12 mouse cellular contexts compared by ENCODE assay signal in genomic region chr7:109944421-109945034, GRCm38 (mm10). TPM values are rescaled to one million over a fixed set of nuclear protein-coding genes. Genes with fewer than 3 reads are reported as not detected.
DNase-seq lines count a peak whose midpoint lies in the region; ATAC-seq lines count a peak whose summit lies in the region.
"Had no signal": no experiment of that assay in that cellular context is flagged by ENCODE, and none has a peak within 500 bp of the region (broad histone marks: within the 10 kb centered on the region; RNA-seq: fewer than 3 reads in every experiment).

No protein-coding gene starts in this region.

- no peak for ATAC-seq in heart, embryonic 12.5 days (ENCODE audit: insufficient number of reproducible peaks, low FRiP score)
- ATAC-seq in kidney, embryonic 14.5 days (ENCODE audit: low FRiP score, low TSS enrichment): no peak
- 0 out of 2 replicates have a peak, but pooled peaks have one; percentile 15 for ATAC-seq in embryonic facial prominence, embryonic 15.5 days (ENCODE audit: insufficient number of reproducible peaks, low FRiP score, low TSS enrichment, low read depth)
- ATAC-seq: intestine, embryonic 15.5 days had no signal

- peaks cover 35% of the 10 kb centered on the region for H3K4me1 ChIP-seq in heart, embryonic 12.5 days (replicated peaks)
- no peaks in the 10 kb centered on the region for H3K4me1 ChIP-seq in kidney, embryonic 14.5 days (ENCODE audit: control insufficient read depth, insufficient read depth, low read length)
- H3K4me1 ChIP-seq in embryonic facial prominence, embryonic 15.5 days: peaks cover 12% of the 10 kb centered on the region
- H3K4me1 ChIP-seq: intestine, embryonic 15.5 days had no signal

- no peaks in the 10 kb centered on the region for H3K36me3 ChIP-seq in heart, embryonic 12.5 days
- H3K36me3 ChIP-seq in kidney, embryonic 14.5 days (ENCODE audit: control insufficient read depth, insufficient read depth, low read length): no peaks in the 10 kb centered on the region
- no peaks in the 10 kb centered on the region for H3K36me3 ChIP-seq in embryonic facial prominence, embryonic 15.5 days
- H3K36me3 ChIP-seq: intestine, embryonic 15.5 days had no signal

- no peaks in the 10 kb centered on the region for H3K27me3 ChIP-seq in heart, embryonic 12.5 days (replicated peaks)
- no peaks in the 10 kb centered on the region for H3K27me3 ChIP-seq in kidney, embryonic 14.5 days (ENCODE audit: control insufficient read depth, insufficient read depth, low read length)
- H3K27me3 ChIP-seq in embryonic facial prominence, embryonic 15.5 days: no peaks in the 10 kb centered on the region
- H3K27me3 ChIP-seq: intestine, embryonic 15.5 days had no signal

- H3K9me3 ChIP-seq in heart, embryonic 12.5 days (replicated peaks): no peaks in the 10 kb centered on the region
- no peaks in the 10 kb centered on the region for H3K9me3 ChIP-seq in kidney, embryonic 14.5 days (ENCODE audit: control insufficient read depth, low read length)
- no peaks in the 10 kb centered on the region for H3K9me3 ChIP-seq in embryonic facial prominence, embryonic 15.5 days (replicated peaks)
- H3K9me3 ChIP-seq: intestine, embryonic 15.5 days had no signal

- DNase-seq in heart, adult 18-20 months: no peak
- peak; percentile 35 to 48 for DNase-seq in kidney, postnatal 36 days
- peak; percentile 81 for DNase-seq in ES-CJ7 (ENCODE audit: low read depth, low spot score)
- no peak for DNase-seq in left cerebral cortex, postnatal 10 days (ENCODE audit: extremely low spot score in 1 of 2, low spot score in 2 of 2)
- DNase-seq in left cerebral cortex, postnatal 25 days (ENCODE audit: low spot score in 2 of 2): no peak
- DNase-seq: adrenal gland, postnatal 36 days; cerebellum, adult 11 months; right cerebral cortex, postnatal 14 days had no signal

- intact Hi-C loops in left cerebral cortex, postnatal 10 days (cut with DNase I): no loop called here
- intact Hi-C loops in left cerebral cortex, postnatal 25 days (cut with DNase I): no loop called here

- peak overlapping the region; percentile 49; the same call in 1 of the 2 replicates for H3K4me2 ChIP-seq in heart, embryonic 12.5 days
- H3K4me2 ChIP-seq in kidney, embryonic 14.5 days (replicated peaks; ENCODE audit: low read depth, low read length): no peak overlapping the region
- H3K4me2 ChIP-seq in embryonic facial prominence, embryonic 15.5 days (replicated peaks): no peak overlapping the region
- H3K4me2 ChIP-seq: intestine, embryonic 15.5 days had no signal

- WGBS in heart, embryonic 12.5 days: 43% methylated on average over 6 of the region's 6 CpGs
- WGBS in kidney, embryonic 14.5 days: 66% methylated on average over 6 of the region's 6 CpGs
- 57% methylated on average over 6 of the region's 6 CpGs for whole genome bisulfite sequencing in embryonic facial prominence, embryonic 15.5 days

- no peak overlapping the region for H3K4me3 ChIP-seq in heart, embryonic 12.5 days
- H3K4me3 ChIP-seq in kidney, embryonic 14.5 days (ENCODE audit: low read length): no peak overlapping the region
- H3K4me3 ChIP-seq in embryonic facial prominence, embryonic 15.5 days (replicated peaks): no peak overlapping the region
- H3K4me3 ChIP-seq: intestine, embryonic 15.5 days had no signal

- H3K9ac ChIP-seq in heart, embryonic 12.5 days: no peak overlapping the region
- H3K9ac ChIP-seq in kidney, embryonic 14.5 days (ENCODE audit: low read depth, low read length): no peak overlapping the region
- H3K9ac ChIP-seq in embryonic facial prominence, embryonic 15.5 days: no peak overlapping the region
- H3K9ac ChIP-seq: intestine, embryonic 15.5 days had no signal

- peak overlapping the region; percentile 72 for H3K27ac ChIP-seq in heart, embryonic 12.5 days (ENCODE audit: poor library complexity, severe bottlenecking)
- no peak overlapping the region for H3K27ac ChIP-seq in kidney, embryonic 14.5 days (ENCODE audit: low read depth, low read length)
- H3K27ac ChIP-seq in embryonic facial prominence, embryonic 15.5 days (replicated peaks): 0 out of 2 replicates have a peak overlapping the region, but pooled peaks have one; percentile 12
- H3K27ac ChIP-seq: intestine, embryonic 15.5 days had no signal

RNA-seq across cellular contexts. Expression of gene Dennd5a, which starts 15.7 kb away (rescaled TPM):
- polyA plus RNA-seq in heart, embryonic 12.5 days (2016; fragmentation: Nextera tagmentation; extraction: Ambion mirVana): 50.3 and 52.2 TPM in 2 replicates
- total RNA-seq in heart, adult 18-20 months (2021): 100 to 1,000 TPM; 122 to 123 TPM
- polyA plus RNA-seq in kidney, embryonic 14.5 days (2014; fragmentation: Nextera tagmentation; extraction: Ambion mirVana): 38.9 and 43.4 TPM in 2 replicates
- 33.8 and 39.1 TPM in 2 replicates for polyA plus RNA-seq in embryonic facial prominence, embryonic 15.5 days (2015; fragmentation: Nextera tagmentation; extraction: Ambion mirVana)
- 100 to 1,000 TPM; 150 to 152 TPM for total RNA-seq in left cerebral cortex, postnatal 10 days (2021)
- total RNA-seq in left cerebral cortex, postnatal 25 days (2021): 100 to 1,000 TPM; 220 to 237 TPM

RNA-seq across cellular contexts. Expression of gene Tmem41b, which starts 42.2 kb away (rescaled TPM):
- polyA plus RNA-seq in heart, embryonic 12.5 days (2016; fragmentation: Nextera tagmentation; extraction: Ambion mirVana): 56.9 and 63.5 TPM in 2 replicates
- total RNA-seq in heart, adult 18-20 months (2021): 10 to 100 TPM; 43.4 to 54.7 TPM
- 48.7 and 72.5 TPM in 2 replicates for polyA plus RNA-seq in kidney, embryonic 14.5 days (2014; fragmentation: Nextera tagmentation; extraction: Ambion mirVana)
- polyA plus RNA-seq in embryonic facial prominence, embryonic 15.5 days (2015; fragmentation: Nextera tagmentation; extraction: Ambion mirVana): 59.3 and 61.6 TPM in 2 replicates
- total RNA-seq in left cerebral cortex, postnatal 10 days (2021): 10 to 100 TPM; 53.1 to 55.0 TPM
- 10 to 100 TPM; 53.1 to 55.4 TPM for total RNA-seq in left cerebral cortex, postnatal 25 days (2021)

Comparison
In these comparisons a context has a peak if more than half of its experiments do, and no peak if none do; other contexts are left out.
1. DNase-seq: peak in kidney, postnatal 36 days (2 of 2) and ES-CJ7 (single experiment); none in heart, adult 18-20 months (0 of 2), left cerebral cortex, postnatal 10 days (0 of 2) and left cerebral cortex, postnatal 25 days (0 of 2).